Mouse (Mus musculus) left cerebral cortex, postnatal 25 days (tissue): ENCODE measurements around the gene Slc12a6. TPM values are rescaled to one million over a fixed set of nuclear protein-coding genes. Genes with fewer than 3 reads are reported as not detected.

Experiments used
- DNase-seq, 2 experiments: peaks; one replicate each; pipeline ENCODE4 v3.0.0; 2022; ENCODE audit warnings: low spot score in 2 of 2, mixed read lengths in 1 of 2
- intact Hi-C: fragments of 180-260 bp; cut with DNase I; formaldehyde crosslinking; loops from one replicate; pipeline ENCODE4 v1.15.1; 2025
- total RNA-seq, 2 experiments: library from RNA; stranded (reverse); gene quantifications; 2 replicates each; pipeline ENCODE4 v1.2.3; 2021

The Slc12a6 gene
- total RNA-seq, 2 experiments from 2014 or later, result 119 to 130 TPM

DNA sequence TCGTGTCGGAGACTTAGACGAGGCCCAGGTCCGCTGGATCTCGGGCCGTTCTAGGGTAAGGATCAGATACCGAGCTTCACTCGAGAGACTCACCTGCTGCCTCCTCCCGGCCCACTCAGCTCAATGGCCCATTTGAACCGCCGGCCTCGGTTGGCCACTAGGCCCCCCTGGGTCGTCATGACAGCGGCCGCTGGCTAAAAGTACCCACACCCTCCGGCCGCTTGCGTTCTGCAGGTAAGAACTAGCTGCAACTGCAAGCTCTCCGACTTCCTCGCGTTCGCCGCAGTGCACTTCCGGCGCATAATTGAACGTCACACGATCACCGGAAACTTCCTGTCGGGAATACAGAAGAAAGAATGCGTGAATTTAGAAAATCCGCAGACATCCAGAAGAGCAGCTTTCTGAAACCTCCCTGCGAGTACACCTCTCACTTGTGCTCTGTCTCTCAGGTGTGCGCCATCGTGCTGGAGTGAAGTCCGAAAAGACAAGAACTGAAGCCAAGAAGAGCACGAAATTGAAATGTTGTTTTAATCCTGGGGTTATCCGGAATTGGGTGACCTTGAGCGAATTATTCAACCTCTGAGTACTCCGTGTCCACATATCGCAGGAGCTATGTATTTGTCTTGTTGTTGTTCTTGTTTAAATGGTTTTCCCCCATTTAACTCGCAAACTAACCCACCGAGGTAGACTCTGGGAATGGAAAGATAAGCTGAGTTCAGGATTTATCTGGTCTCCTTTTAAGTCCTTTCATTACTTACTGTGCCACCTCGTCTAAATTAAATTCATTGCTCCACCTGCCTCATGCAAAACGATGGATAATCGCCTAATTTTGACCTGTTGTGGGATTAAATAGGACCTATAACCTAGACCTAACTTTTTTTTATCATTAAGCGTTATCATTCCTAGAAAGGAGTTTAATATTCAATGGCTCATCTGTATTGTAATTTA lies 102.4 kb downstream of the Slc12a6 start, which contains the start of gene Emc4:
Gene Emc4, minus strand, starts transcription at position 302 of the 948 bp plus-strand sequence.
- intact Hi-C loops, result loop anchor here (1.0 to 5.0 kb wide), 2 partner anchors 86 to 101 kb away; partner anchors contain the start of genes Emc7, Gm21985 and Slc12a6
- DNase-seq, result peak; percentile 95 to 96

DNA sequence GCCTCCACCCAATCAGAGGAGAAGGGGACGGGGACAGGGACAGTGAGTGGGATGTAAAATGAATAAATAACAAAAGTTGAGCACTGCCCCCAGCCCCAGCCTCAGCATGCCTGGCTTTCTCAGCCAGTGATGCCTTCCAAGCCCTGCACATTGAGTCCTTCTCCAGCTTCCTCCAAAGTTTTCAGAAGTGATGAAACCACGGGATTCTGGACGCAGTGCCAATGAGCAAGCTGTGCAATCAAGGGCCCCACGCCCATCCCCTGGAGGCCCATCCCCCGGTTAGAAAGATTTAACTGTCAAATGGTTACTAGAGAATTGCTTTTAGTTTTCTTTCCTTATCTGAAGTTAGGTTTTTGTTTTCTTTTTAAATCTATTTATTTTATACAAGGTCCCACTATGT lies 104.3 kb downstream of the Slc12a6 start:
- intact Hi-C loops, result loop anchor here (5.0 kb wide), 1 partner anchor 103 kb away; the partner anchor contains the start of genes Gm21985 and Slc12a6
- no peak for DNase-seq

DNA sequence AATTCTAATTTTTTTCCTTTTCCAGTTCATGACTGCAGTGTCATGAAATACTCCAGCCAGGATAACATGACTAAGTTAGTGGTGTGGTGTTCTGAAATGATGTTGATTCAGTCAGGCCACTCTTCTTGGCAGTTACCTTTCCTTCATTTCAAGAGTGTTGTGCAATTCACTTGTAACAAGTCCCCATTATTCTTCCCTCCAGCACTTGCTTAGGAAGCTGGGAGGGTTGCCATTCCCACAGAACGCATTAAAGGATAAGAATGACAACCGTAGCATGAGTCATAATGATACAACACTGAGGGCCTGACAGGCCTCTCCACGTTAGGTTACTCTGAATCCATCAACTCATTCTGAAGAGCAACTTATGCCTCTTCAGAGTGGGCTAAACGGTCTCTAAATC lies 107.5 kb downstream of the Slc12a6 start:
- DNase-seq, result no peak
- intact Hi-C loops, result no loop called here

DNA sequence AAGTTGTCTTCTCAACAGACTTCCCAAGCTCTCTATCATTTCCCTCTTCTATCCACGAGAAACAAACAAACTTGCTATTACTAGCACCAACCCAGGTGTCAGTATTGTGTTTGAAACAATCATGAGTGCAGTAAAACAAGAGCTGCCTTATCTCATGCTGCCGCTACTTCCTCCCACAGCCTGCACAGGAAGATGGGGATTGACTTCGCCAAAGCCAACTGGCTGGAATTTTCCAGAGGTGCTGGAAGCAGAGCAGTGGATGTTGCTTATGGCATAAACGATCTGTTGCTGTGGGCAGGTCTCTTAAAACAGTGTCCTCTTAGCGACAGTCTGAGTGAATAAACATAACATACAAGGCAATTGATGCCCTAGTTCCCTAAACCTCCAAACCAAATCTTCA lies 109.0 kb downstream of the Slc12a6 start:
- intact Hi-C loops, result loop anchor here (5.0 kb wide), 1 partner anchor 393 kb away; no protein-coding TSS in a partner anchor

DNA sequence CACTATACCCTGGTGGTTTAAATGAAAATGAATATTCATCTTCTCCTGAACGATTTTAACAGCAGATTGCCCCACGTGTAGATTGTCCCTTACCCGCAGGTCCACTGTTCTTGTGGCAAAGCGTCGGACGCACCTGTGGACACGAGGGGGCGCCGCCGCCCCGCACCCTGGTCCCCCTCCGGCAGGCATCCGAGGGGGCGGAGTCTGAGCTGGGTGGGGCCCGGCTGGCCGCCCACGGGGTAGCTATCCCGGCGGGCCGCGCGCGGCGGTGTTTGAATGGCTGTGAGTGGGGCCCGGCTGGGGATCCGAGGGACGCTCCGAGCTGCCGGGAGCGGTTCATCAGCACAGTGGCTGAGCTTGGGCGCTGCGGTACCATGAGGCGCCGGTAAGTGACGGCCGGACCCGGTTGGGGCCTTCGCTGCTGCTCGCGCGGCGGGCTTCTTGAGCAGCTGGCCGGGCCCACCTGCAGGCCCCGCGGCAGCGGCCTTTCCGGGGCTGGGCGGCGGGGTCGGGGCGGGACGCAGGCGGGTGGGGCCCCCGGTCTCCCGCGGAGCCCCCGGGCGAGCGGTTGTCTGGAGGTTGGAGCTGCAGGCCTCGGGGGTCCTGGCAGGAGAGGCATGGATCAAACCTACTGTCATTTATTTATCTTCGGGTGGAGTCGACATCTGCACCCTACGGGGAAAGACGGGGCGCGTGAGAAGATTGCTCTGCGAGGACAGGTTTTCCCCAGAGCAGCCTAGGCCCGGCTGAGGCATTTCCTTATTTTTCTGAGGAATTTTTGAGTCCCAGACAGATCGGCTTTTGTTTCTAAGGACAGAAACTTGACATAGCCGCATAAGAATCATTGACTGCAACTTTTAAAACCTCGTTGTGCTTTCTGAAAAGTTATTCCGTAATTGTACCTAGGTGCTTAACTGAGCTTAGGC lies 113.6 kb downstream of the Slc12a6 start, which contains the start of gene Katnbl1:
Gene Katnbl1, plus strand, starts transcription at position 239 of the 926 bp plus-strand sequence.
- intact Hi-C loops, result loop anchor here (2.0 to 5.0 kb wide), 3 partner anchors 76 to 388 kb away; partner anchors contain the start of genes Chrm5 and Emc7
- peak; percentile 89 to 93 for DNase-seq

More for the DNA sequence above, 109.0 kb downstream of the Slc12a6 start:
- no peak for DNase-seq

DNA sequence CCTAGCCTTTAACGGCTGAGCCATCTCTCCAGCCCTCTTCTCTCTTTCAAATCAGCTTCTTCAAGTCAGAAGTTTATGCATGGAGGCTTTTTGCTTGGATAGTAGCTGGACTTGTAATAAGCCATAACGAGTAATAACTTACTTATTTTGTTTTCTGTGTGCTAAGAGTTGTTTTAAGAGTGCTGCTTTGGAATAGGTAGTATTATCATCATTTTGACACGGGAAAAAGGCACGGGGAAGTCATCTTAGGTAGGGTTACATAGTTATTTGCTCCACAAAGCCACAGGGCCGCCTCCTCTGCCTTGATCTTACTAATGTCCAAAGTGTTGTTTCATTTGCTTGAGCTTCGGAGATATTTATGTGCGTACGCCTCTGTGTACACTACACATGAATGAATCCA lies 114.5 kb downstream of the Slc12a6 start:
- DNase-seq, result no peak
- intact Hi-C loops, result no loop called here

DNA sequence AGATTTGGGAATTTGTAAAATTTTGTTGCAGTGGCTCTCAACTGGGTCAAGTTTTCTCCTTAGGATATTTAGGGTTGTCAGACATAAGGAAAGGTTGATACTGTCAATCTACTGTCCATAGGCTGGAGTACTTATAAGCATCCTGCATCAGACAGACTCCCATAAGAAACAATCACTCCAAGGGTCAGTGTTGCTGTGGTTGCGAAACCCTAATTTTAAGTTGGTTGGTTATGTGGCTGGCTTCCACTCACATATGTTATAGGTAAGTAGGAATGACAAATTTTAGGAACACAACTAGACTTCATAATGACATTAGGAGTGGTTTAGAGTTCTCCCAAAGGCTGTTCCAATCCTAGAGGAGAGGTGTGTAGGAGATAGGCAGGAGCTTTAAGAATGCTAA lies 115.6 kb downstream of the Slc12a6 start:
- intact Hi-C loops, result no loop called here
- DNase-seq, result no peak

DNA sequence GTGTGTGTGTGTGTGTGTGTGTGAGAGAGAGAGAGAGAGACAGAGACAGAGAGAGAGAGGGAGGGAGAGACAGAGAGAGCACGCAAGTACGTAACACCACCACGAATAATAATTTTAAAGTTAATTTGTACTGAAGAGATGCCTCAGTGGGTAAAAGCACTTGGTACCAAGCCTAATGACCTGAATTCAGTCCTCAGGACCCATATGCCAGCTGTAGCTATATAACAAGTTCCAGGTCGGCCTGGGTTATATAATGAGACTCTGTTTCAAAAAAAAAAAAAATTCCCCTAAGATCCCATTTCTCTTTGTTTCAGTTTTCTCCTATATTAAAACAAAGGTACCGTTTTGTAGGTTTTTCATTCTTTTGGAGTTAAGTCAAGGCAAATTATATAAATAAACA lies 125.2 kb downstream of the Slc12a6 start:
- intact Hi-C loops, result no loop called here
- no peak for DNase-seq

DNA sequence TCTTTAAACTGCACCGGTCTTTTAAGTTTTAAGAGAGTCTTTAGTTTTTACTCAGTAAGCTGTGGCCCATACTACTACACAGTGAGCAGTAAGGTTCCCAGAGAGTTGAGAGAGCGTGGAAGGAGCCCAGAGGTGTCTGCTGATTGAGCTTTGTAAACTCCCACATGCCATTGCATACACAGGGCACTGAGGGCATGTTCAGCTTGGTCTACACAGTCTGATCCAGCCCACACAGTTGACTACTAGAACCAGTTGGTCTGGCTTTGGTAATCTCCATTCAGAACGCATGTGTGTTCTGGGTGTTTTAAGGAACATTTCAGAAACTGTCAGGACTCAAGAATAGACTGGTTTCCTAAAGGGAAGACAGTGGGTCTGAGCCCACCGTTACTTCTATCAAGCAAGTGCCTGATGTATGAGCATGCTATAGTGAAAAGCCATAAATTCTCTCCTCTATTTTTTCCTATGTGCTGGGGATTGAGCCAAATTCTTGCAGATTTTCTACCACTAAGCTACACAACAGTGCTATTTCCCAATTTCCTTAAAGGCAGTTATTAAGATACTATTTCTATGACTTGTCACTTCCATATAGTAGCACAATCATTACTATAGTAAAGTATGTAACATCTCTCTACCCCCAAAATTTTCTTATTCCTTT lies 125.8 kb downstream of the Slc12a6 start:
- DNase-seq, result no peak

DNA sequence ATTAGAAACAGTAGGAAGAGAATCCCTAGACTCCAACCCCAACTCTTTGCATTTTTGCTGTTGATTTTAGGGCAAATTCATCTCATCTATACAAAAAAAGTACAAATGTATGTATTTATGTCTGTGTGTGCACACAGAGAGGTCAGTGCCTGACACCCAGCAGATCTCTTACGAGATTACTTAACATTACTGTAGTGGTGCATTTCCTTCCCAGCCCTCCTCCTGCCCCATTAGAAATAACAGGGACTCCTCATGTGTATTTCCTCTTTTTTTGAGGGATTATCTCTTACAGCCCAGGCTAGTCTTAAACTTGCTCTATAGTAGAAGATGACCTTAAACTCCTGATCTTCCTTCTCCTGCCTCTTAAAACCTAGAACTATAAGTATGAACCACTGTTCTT lies 127.1 kb downstream of the Slc12a6 start:
- DNase-seq, result no peak
- intact Hi-C loops, result no loop called here

More for the DNA sequence above, 125.8 kb downstream of the Slc12a6 start:
- intact Hi-C loops, result no loop called here

DNA sequence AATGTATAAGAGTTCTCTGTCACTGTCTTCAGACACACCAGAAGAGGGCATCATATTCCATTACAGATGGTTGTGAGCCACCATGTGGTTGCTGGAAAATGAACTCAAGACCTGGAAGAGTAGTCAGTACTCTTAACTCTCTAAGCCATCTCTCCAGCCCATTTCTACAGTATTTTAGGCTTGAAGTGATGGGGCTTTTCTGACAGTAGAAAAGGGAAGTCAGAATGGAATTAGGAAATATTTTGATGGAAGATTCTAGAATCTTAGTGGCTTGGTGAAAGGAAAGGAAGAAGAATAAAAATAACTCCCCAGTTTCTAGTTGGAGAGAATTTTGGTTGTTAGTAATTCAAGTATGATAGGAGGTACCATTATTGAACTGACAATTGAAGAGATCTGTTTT lies 128.3 kb downstream of the Slc12a6 start:
- intact Hi-C loops, result no loop called here

DNA sequence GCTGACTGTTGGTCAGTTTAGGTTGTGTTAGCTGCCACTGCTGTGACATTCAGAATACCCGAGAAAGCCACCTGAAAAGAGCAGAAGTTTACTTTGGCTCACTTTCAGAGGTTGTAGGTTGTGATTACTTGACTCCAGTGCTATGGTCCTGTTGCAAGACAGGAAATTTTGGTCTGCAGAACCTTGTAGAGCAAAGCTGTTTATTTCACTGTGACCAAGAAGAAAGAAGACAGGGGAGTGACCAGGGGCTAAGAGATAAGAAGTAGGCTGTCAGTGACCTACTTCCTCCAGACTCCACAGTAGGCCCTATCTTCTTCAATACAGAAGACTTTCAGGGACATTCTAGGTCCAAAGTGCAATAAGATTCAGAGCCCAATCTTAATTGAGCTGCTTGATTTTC lies 131.0 kb downstream of the Slc12a6 start:
- intact Hi-C loops, result no loop called here
- no peak for DNase-seq

More for the DNA sequence above, 128.3 kb downstream of the Slc12a6 start:
- no peak for DNase-seq

DNA sequence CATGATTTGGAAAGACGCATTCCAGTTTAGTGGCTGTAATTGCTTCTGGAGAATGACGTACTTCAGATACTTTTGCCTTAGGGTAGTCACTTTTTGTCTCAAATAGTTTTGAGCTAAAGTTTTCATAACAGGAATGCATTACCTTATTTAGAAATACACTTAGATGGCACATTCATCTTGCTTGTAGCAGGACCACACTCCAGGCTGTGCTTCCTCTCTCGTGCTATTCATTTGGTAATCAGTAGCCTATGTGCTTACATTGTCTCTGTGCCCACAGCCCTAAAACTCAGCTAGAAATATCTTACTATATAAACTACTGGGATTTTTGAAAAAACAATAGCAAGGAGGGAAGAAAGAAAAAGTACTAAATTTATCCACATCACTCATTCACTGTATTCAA lies 141.4 kb downstream of the Slc12a6 start:
- DNase-seq, result no peak
- intact Hi-C loops, result no loop called here

Other genes with a start within 250 kb of the Slc12a6 start
- not detected for gene Olfr1311, start 241.4 kb upstream of the Slc12a6 start, total RNA-seq
- not detected for gene Olfr1312, start 215.6 kb upstream of the Slc12a6 start, total RNA-seq
- not detected for gene Olfr1313, start 188.0 kb upstream of the Slc12a6 start, total RNA-seq
- gene Olfr1314, start 169.0 kb upstream of the Slc12a6 start, total RNA-seq, result not detected
- gene Olfr1315-ps1, start 150.4 kb upstream of the Slc12a6 start, total RNA-seq, result not detected
- gene Olfr1316, start 130.8 kb upstream of the Slc12a6 start, total RNA-seq, result not detected
- not detected for gene Olfr1317, start 125.5 kb upstream of the Slc12a6 start, total RNA-seq
- not detected for gene Olfr1318, start 111.6 kb upstream of the Slc12a6 start, total RNA-seq
- 100 to 1,000 TPM; 135 to 158 TPM for gene Lpcat4, start 26.4 kb upstream of the Slc12a6 start, total RNA-seq
- gene Nutm1, start 6.5 kb upstream of the Slc12a6 start, total RNA-seq, result under 1 TPM in 1 of 2 experiments, not detected in 1; 0.09 TPM
- 10 to 100 TPM; 50.4 to 55.0 TPM for gene Nop10, start 3.9 kb upstream of the Slc12a6 start, total RNA-seq
- gene Gm21985, start 489 bp downstream of the Slc12a6 start, total RNA-seq, result 1 to 10 TPM; 4.1 to 4.4 TPM
- 100 to 1,000 TPM; 157 to 167 TPM for gene Emc4, start 102.2 kb downstream of the Slc12a6 start, total RNA-seq
- 10 to 100 TPM; 13.2 to 13.8 TPM for gene Katnbl1, start 113.4 kb downstream of the Slc12a6 start, total RNA-seq
- gene Emc7, start 189.2 kb downstream of the Slc12a6 start, total RNA-seq, result 10 to 100 TPM; 49.7 TPM
- gene Chrm5, start 214.9 kb downstream of the Slc12a6 start, total RNA-seq, result 1 to 10 TPM in 1 of 2 experiments, under 1 TPM in 1; 0.87 to 2.2 TPM
- gene Aven, start 227.1 kb downstream of the Slc12a6 start, total RNA-seq, result 10 to 100 TPM in 1 of 2 experiments, 1 to 10 TPM in 1; 9.6 to 11.4 TPM